Mouse (Mus musculus): ENCODE measurements around the gene Slc22a15.

Slc22a15 gene

GRCm38 (mm10) chr3:101811931-101812330 lies 112.3 kb downstream of the Slc22a15 start:
- 0 out of 2 replicates have a peak, but pooled peaks have one; percentile 12 for ATAC-seq (ENCODE audit: low TSS enrichment)

- no peak for ATAC-seq (ENCODE audit: low TSS enrichment)
Measured at GRCm38 (mm10) chr3:101807646-101808045, 116.6 kb downstream of the Slc22a15 start.

GRCm38 (mm10) chr3:101806941-101807340 lies 117.3 kb downstream of the Slc22a15 start:
- ATAC-seq (ENCODE audit: low TSS enrichment): no peak

GRCm38 (mm10) chr3:101806149-101806548 lies 118.1 kb downstream of the Slc22a15 start:
- peak; percentile 96 for ATAC-seq (ENCODE audit: low TSS enrichment)
